Mouse (Mus musculus): Measurements from ENCODE around the gene B230217C12Rik.
"Not testable (repeated sequence)": the region's sequence is repeated elsewhere in the genome, so short reads cannot be mapped to it uniquely, and the experiment has no call there.

Gene B230217C12Rik

DNA sequence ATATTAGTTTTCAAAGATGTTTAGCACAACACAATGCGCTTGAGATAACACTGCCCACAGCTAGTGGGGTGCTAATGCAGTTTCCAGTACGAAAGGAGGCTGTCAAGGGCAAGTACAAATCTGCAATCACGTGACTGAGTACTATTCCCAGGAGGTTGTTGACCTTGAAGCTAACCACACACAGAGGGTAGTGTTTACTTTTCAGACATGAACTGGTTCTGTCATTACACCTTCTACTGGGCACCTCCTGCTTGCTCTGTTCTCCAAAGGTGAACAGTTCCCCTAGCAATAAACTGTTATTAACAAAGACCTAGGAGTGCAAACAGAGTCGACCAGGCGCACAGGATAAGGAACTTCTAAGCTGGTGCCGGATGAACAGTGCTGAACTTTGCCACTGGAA is 9.8 kb downstream of the B230217C12Rik start:
- ChIA-PET POLR2A (interaction anchor here (0.6 to 3.2 kb wide), 14 partner anchors 9 to 352 kb away, joined by 3 to 14 read pairs (median 4); partner anchors contain the start of genes B230217C12Rik (in 3 of the 4) and Lasp1 (in 1 of the 4)), CTCF (interaction anchor here in 2 of 4 experiments (0.6 to 1.1 kb wide), 4 partner anchors 9 to 238 kb away, joined by 4 to 10 read pairs (median 4); partner anchors contain the start of genes B230217C12Rik (in 2 of the 2) and Lasp1 (in 1 of the 2))

DNA sequence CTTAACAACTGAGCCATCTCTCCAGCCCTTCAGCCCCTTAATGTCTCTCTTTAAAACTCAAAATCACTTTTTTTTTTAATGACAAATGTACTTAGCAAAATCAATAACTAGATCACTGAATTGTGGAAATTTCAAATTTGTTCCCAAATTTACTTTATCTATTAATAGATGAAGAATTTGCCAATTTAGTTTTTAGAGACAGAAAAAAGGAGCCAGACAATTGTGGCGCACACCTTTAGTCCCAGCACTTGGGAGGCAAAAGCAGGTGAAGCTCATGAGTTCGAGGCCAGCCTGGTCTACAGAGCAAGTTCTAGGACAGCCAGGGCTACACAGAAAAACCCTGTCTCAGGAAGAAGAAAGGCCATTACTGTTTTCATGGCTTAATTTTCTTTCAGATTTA is 11.0 kb downstream of the B230217C12Rik start:
- ChIA-PET CTCF (no interaction called here), POLR2A (interaction anchor here in 2 of 4 experiments (1.2 to 3.2 kb wide), 2 partner anchors 10 to 11 kb away, joined by 3 to 14 read pairs; partner anchors contain the start of gene B230217C12Rik (in 2 of the 2))

DNA sequence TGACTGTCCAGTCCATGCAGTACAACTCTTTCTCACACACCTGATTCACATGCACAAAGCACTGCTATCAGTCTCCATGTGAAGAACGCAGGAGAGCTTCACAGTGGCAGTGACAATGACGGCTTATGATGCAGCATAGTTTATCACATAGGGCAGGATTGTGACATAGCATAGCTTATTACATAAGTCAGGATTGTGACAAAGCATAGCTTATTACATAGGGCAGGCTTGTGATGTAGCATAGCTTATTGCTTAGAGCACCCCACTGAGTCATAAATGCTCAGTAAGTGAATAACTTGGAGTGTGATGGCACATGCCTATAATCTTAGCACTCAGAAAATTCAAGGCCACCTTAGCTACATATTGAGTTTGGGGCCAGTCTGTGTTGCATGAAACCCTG is 14.9 kb downstream of the B230217C12Rik start:
- CTCF ChIA-PET = interaction anchor here in 2 of 4 experiments (0.6 to 0.7 kb wide), 2 partner anchors 14 to 713 kb away, joined by 3 to 4 read pairs; partner anchors contain the start of gene B230217C12Rik (in 1 of the 2)
- POLR2A ChIA-PET = interaction anchor here in 3 of 4 experiments (0.6 to 2.0 kb wide), 5 partner anchors 14 to 80 kb away, joined by 3 to 8 read pairs (median 3); partner anchors contain the start of genes 1700001P01Rik (in 1 of the 3) and Fbxo47 (in 1 of the 3)

DNA sequence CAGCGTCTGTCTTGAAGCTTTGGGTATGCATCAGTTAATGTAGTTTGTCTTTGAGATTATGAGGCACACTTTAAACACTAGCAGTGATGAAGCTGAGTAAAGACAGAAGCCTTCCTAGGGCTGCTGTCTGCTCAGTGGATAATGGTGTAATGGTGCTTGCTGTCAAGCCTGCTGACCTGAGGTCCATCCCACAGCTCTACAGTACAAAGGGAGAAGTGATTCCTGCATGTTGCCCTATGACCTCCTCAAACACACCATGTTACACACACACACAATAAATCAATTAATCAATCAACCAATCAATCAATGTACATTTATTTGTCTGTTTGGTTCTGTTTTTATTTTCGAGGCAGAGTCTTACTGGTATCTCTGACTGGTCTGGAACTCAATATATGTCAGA is 21.6 kb downstream of the B230217C12Rik start:
- ChIA-PET CTCF (interaction anchor here in 1 of 4 experiments (0.6 kb wide), 1 partner anchor 17 kb away, joined by 3 read pairs; no protein-coding TSS in a partner anchor), POLR2A (no interaction called here)

DNA sequence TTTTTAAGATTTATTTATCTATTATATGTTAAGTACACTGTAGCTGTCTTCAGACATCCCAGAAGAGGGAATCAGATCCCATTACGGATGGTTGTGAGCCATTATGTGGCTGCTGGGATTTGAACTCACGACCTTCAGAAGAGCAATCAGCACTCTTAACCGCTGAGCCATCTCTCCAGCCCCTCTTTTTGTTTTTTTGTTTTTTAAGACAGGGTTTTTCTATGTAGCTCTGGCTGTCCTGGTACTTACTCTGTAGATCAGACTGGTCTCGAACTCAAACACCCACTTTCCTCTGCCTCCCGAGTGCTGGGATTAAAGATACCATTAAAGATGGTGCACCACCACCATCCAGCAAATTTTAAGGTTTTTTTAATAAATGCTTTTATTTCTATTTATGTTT is 24.8 kb downstream of the B230217C12Rik start:
- ChIA-PET POLR2A (interaction anchor here (0.6 to 1.6 kb wide), 7 partner anchors 8 to 127 kb away, joined by 3 to 4 read pairs (median 3); partner anchors contain the start of gene Fbxo47 (in 1 of the 4)), CTCF (interaction anchor here in 1 of 4 experiments (0.7 kb wide), 1 partner anchor 337 kb away, joined by 3 read pairs; the partner anchor contains the start of gene Cdk12)

DNA sequence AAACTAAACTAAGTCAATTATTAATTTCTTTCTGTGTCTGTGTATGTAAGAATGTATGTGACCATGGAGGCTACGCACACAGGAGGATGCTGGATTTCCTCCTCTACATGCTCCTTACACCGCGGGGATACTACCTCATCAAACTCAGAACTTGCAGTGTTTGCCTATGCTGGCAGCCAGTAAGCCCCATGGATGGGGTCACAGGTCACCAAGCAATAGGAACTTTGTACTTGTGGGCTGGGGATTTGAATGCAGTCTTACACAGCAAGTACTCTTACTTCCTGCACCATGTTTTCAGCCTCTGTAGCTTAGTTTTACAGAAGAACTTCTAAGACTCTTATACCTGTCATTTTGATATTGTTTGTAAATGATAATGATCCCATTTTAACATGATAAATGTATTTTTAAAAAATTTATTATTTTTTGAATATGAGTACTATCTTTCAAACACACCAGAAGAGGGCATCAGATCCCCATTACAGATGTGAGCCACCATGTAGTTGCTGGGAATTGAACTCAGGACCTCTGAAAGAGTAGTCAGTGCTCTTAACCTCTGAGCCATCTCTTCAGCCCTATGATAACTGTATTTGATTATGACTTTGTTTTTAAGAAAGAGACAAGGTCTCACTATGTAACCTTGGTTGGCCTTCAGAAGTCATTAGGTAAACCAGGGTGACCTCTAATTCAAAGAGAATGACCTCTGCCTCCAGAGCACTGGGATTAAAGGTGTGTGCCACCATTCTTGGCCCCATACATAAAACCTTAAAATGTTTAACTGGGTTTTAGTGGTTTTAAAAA is 25.7 kb downstream of the B230217C12Rik start:
- CTCF ChIA-PET = no interaction called here

DNA sequence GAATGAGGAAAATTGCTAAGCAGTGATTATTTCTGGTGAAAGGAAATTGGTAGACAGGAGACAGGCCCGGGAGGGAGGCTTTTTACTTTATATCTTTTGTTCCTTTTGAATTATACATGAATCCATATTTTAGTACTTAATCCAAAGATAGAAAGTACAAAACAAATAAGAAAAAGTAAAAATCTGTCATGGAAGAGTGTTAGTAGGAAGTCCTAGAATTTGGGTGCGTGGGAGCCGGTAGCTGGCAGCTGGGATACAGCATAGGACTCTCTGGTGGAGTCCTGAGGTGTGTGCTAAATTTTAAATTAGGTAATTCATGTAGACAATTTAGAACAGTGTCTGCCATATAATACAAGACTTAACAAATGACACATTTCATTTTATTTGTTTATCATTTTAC is 27.0 kb downstream of the B230217C12Rik start:
- CTCF ChIA-PET = interaction anchor here in 1 of 4 experiments (0.5 kb wide), 1 partner anchor 46 kb away, joined by 4 read pairs; no protein-coding TSS in a partner anchor

More for the DNA sequence above, 25.7 kb downstream of the B230217C12Rik start:
- POLR2A ChIA-PET = interaction anchor here in 2 of 4 experiments (1.4 to 1.6 kb wide), 2 partner anchors 17 to 122 kb away, joined by 3 to 4 read pairs; partner anchors contain the start of gene Fbxo47 (in 1 of the 2)

DNA sequence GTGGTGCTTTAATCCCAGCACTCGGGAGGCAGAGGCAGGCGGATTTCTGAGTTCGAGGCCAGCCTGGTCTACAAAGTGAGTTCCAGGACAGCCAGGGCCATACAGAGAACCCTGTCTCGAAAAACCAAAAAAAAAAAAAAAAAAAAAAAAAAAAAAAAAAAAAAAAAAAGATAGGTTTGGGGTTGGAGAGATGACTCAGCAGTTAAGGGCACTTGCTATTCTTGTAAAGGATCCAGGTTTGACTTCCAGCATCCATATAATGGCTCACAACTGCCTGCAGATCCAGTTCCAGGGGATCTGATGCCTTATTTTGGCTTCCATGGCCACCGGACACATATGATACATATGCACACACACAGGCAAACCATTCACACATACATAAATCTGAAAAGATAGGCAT is 31.8 kb downstream of the B230217C12Rik start:
- POLR2A ChIA-PET = interaction anchor here in 1 of 4 experiments (1.1 to 1.4 kb wide), 3 partner anchors 11 to 17 kb away, joined by 3 read pairs; partner anchors contain the start of gene Fbxo47
- CTCF ChIA-PET = not testable (repeated sequence)

More for the DNA sequence above, 27.0 kb downstream of the B230217C12Rik start:
- POLR2A ChIA-PET = no interaction called here

DNA sequence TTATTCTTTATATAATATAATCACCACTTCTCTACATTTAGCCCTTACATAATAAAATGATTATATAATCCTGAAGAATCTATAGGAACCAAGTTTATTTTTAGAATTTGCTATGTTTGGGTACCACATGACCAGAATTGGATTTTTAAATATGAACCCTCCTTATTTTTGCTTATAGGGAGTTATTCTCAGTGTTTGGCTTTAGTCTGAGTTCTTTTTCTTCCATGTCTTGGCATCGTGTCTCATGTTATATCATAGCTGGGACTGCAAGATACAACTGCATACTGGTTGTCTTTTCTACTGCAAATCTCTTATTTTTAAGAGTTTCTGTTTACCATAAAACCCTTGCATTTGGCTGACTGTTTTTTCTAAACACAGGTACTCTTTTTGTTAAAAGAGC is 33.8 kb downstream of the B230217C12Rik start:
- CTCF ChIA-PET = interaction anchor here in 1 of 4 experiments (0.9 kb wide), 1 partner anchor 26 kb away, joined by 3 read pairs; no protein-coding TSS in a partner anchor
- POLR2A ChIA-PET = interaction anchor here in 1 of 4 experiments (1.1 kb wide), 1 partner anchor 65 kb away, joined by 3 read pairs; no protein-coding TSS in a partner anchor

DNA sequence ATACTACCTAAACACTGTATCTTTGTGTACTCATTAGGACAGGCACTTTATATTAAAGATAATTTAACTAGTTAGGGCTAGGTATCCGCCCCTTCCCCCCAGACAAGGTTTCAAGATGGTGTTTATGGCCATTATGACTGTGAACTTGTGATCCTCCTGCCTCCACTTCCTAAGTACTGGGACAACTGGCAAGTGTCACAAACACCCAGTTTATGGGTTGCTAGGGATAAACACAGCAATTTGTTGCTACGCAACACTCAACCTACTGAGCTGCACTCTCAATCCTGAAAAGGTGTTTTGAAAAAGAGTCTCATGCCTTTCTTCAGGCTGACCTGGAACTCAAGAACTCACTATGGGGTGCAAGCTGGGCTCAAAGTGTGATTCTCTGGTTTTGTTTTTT is 36.8 kb downstream of the B230217C12Rik start:
- ChIA-PET CTCF (interaction anchor here in 1 of 4 experiments (0.5 kb wide), 1 partner anchor 84 kb away, joined by 7 read pairs; no protein-coding TSS in a partner anchor), POLR2A (interaction anchor here in 3 of 4 experiments (0.6 to 2.7 kb wide), 5 partner anchors 74 to 150 kb away, joined by 3 to 7 read pairs (median 4); partner anchors contain the start of genes Lasp1 (in 1 of the 3), Rpl19 (in 1 of the 3) and Rpl23 (in 1 of the 3))

DNA sequence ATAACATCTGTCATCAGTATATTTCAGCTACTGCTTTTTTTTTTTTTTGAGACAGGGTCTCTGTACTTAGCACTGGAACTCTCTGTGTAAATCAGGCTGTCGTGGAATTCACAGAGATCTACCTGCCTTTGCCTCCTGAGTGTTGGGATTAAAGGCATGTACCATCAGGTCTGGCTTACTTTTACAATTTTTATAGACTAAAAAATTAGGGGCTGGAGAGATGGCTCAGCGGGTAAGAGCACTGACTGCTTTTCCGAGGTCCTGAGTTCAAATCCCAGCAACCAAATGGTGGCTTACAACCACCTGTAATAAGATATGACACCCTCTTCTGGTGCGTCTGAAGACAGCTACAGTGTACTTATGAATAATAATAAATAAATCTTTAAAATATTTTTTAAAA is 39.8 kb downstream of the B230217C12Rik start:
- POLR2A ChIA-PET = interaction anchor here in 3 of 4 experiments (0.6 to 1.1 kb wide), 6 partner anchors 26 to 140 kb away, joined by 3 to 7 read pairs (median 3); partner anchors contain the start of genes Lasp1 (in 2 of the 3) and Rpl23 (in 1 of the 3)
- CTCF ChIA-PET = interaction anchor here in 3 of 4 experiments (0.6 to 1.3 kb wide), 6 partner anchors 40 to 217 kb away, joined by 3 to 7 read pairs (median 4); partner anchors contain the start of genes B230217C12Rik (in 1 of the 3) and Mllt6 (in 1 of the 3)

DNA sequence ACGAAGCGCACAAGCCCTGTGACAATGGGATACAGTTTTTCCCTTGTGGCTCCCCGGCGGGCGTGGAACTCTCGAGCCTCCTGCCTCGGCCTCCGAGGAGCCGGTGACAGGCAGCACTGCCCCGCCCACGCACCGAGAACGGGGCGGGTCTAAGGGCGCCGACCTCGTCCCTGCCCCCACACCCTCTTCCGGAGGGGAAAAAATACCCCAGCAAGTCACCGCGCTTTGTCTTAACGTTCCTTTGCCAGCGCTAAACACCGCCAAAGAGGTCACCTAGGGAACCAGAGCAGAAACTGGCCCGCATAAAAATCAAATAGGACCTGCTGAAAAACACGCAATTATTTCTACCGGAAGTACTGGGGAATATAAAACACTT is 43.0 kb downstream of the B230217C12Rik start:
- POLR2A ChIA-PET = interaction anchor here (0.6 to 4.9 kb wide), 116 partner anchors 9 to 903 kb away, joined by 3 to 57 read pairs (median 5); partner anchors contain the start of genes 1700001P01Rik (in 3 of the 4), B230217C12Rik (in 3 of the 4), Lasp1 (in 3 of the 4) and Rpl23 (in 3 of the 4)
- CTCF ChIA-PET = interaction anchor here (0.5 to 2.8 kb wide), 19 partner anchors 11 to 394 kb away, joined by 3 to 13 read pairs (median 4); partner anchors contain the start of gene Arl5c (in 1 of the 4)

DNA sequence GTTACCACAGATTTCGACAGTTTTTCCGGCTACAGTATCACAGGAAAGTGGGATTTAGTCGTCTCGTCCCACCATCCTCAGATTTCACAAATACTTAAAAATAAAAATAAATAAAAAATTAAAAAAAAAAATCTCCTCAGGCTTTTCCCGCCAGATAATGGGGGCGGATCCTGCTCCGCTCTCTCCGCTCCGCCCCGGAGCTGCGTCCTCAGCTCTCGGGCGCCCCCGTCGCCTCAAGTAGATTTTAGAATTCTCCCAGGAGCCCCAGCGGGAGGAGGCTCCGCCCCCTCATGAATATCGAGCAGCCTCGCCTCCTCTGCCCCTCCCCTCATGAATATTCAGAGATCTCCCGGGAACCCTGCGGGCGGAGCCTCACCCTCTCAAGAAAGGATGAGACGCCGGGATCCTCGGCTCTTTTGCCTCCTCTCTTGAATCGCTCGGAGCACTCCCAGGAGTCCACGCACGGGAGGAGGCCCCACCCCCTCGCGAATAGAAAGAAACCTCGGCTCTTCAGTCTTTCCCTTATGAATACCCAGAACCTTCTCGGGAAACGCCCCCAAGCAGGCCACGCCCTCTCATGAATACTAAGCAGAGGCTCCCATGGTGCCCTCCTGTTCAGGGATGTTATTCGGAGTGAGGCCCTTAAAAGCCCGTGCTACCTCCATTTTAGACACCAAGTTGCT is 43.5 kb downstream of the B230217C12Rik start, which contains the start of gene Fbxo47:
TSS of gene Fbxo47 (minus strand) at position 237 of the 683 bp plus-strand sequence.
- CTCF ChIA-PET = interaction anchor here (0.5 to 2.8 kb wide), 22 partner anchors 16 to 562 kb away, joined by 3 to 13 read pairs (median 4); partner anchors contain the start of genes Arl5c (in 1 of the 4) and Grb7 (in 1 of the 4)
- POLR2A ChIA-PET = interaction anchor here (0.5 to 4.9 kb wide), 161 partner anchors 9 to 904 kb away, joined by 3 to 57 read pairs (median 4); partner anchors contain the start of genes 1700001P01Rik (in 3 of the 4), B230217C12Rik (in 3 of the 4), Lasp1 (in 3 of the 4) and Rpl19 (in 3 of the 4)

DNA sequence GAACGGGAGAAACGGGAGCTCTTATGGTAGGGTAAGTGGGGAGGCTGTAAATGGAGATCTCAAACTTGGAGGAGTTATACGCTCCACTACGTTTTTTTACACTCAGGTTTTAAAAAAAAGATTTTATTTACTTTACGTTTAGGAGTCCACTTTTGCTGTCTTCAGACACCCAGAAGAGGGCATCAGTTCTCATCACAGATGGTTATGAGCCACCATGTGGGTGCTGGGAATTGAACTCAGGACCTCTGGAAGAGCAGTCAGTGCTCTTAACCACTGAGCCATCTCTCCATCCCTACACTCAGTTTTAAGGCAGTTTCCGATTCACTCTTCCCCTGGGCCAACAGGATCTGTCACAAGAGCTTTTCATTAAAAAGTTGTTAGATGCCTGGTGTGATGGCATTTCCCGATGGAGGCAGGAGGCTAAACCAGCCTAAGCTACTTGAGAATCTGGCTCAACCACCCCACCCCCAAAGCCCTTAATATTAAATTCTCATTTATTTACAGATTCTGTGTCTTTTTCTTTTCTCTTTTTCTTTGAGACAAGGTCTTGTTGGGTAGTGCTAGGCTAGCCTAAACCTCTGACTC is 44.1 kb downstream of the B230217C12Rik start:
- ChIA-PET POLR2A (interaction anchor here (0.5 to 4.9 kb wide), 142 partner anchors 8 to 469 kb away, joined by 3 to 57 read pairs (median 4); partner anchors contain the start of genes 1700001P01Rik (in 3 of the 4), B230217C12Rik (in 3 of the 4), Lasp1 (in 3 of the 4) and Rpl19 (in 3 of the 4)), CTCF (interaction anchor here in 3 of 4 experiments (0.6 to 2.8 kb wide), 17 partner anchors 15 to 562 kb away, joined by 3 to 13 read pairs (median 4); partner anchors contain the start of genes Arl5c (in 1 of the 3) and Grb7 (in 1 of the 3))

DNA sequence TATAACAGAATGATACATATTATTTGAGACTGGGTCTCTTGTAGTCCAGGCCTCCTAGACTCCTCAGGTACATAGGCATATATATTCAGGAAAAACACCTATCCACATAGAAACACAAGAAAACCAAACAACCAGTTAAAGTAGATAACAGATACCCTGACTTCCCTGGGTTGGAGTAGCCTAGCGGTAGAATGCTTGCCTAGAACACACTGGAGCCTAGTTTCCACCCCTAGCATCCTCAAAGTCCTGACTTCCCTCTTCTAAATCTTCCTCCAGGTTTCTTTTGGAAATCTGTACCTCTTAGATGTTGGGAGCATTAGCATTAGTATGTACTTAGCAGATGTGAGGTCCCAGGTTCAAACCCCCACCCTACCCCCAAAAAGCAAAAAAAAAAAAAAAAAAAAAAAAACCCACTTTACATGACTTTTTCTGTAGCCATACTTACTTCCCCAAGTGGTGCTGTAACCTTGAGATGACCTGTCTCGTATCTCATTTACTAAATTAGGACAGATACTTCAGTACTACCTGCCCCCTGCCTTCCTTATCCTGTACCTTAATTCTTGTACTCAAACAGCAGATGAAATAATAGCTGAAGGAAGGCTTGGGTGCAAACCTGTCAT is 44.8 kb downstream of the B230217C12Rik start:
- POLR2A ChIA-PET = interaction anchor here in 3 of 4 experiments (0.6 to 4.9 kb wide), 53 partner anchors 7 to 257 kb away, joined by 3 to 57 read pairs (median 6); partner anchors contain the start of genes Cacnb1 (in 2 of the 3), Plxdc1 (in 2 of the 3), B230217C12Rik (in 1 of the 3) and Epop (in 1 of the 3)
- CTCF ChIA-PET = interaction anchor here in 2 of 4 experiments (0.6 to 2.8 kb wide), 10 partner anchors 14 to 324 kb away, joined by 3 to 13 read pairs (median 6); no protein-coding TSS in a partner anchor

DNA sequence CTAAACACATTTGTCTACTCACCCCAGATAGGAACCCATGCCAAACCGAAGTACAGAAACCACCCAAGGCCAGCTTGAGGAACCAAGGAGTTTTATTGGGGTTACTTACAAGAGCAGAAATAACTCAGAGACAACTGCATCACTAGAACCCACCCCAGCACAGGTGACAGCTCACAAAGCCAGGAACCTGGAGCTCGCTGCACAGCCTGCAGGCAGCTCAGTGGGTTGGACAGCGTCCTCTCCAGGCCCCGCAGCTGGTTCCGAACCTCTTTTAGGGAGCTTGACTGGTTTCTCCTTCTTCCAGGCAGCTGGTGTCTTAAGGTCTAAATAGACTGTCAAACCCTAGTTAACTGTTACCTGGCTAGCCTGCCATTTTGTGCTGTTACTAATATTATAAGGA is 51.2 kb downstream of the B230217C12Rik start:
- CTCF ChIA-PET = interaction anchor here in 3 of 4 experiments (0.7 to 0.9 kb wide), 4 partner anchors 8 to 80 kb away, joined by 3 to 4 read pairs (median 4); no protein-coding TSS in a partner anchor

More for the DNA sequence above, 51.2 kb downstream of the B230217C12Rik start:
- POLR2A ChIA-PET = interaction anchor here in 2 of 4 experiments (0.7 to 2.5 kb wide), 3 partner anchors 13 to 102 kb away, joined by 3 to 7 read pairs (median 4); no protein-coding TSS in a partner anchor
